Mouse (Mus musculus) layer of hippocampus, adult 9-10 months (tissue): ENCODE results near the gene Ap2a1.
A peak's percentile ranks its signal among the peaks of the same experiment; 100 is the strongest.
"Not testable (repeated sequence)": the region's sequence is repeated elsewhere in the genome, so short reads cannot be mapped to it uniquely, and the experiment has no call there.

ENCODE experiments used
- DNase-seq: peaks from one replicate; pipeline ENCODE4 v3.0.0; 2022; ENCODE audit warnings: low spot score

The Ap2a1 gene

DNA sequence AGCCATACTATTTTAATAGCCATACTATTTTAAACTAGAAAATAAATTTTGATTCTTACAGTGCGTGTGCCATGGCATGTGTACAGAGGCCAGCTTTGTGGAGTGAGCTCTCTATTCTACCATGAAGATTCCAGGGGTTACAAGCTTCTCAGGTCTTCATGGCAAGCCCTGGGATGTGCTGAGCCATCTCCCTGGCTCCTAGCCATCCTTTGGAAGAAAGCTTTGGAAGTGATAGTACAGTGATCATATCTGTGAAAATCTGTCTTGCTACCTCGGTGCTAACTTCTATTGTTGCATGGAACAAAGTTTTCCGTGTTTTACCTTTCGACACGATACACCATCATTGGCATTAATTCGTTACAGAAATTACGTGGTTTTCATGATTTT is 34.1 kb downstream of the Ap2a1 start:
- DNase-seq, result no peak

DNA sequence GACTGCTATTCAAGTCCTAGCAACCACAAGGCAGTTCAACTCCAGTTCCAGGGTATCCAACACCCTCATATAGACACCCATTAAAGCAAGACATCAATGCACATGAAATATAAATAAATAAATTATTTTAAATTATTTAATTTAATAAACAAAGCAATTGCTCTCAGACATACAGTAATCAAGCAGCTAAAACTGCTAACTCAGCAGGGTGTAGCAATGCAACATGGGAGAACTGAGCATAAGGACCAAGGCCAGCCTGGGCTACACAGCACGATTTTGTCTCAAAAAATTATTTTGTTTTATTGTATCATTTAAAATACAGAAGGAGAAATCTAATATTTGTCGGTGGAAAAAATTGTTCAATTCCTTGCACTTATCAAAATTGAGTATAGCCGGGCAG is 35.1 kb downstream of the Ap2a1 start:
- no peak for DNase-seq

- DNase-seq, result no peak
Observed at GRCm38 (mm10) chr7:44893197-44893596, 36.1 kb downstream of the Ap2a1 start.

- peak; percentile 95 for DNase-seq
Observed at GRCm38 (mm10) chr7:44892276-44892921, 36.9 kb downstream of the Ap2a1 start, which contains the start of gene Med25. Gene Med25 (minus strand): TSS chr7:44892712.

DNA sequence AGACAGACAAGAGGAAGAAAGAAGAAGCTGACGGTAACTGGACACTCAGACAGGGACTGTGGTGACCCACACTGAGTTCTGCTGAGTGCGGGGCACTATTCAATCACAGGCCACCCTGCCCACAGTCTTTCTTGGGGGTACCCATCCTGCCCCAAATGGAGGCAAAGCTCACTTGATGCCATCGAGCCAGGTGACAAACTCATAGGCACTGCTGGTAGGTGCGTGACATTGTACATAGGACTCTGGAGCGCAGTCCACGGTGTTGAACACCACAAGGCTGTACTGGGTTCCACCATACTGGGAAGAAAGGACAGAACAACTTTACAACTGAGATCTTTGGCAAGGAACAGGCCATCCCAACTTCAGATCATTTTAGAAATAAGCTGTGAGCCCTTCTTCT is 37.7 kb downstream of the Ap2a1 start:
- DNase-seq, result no peak

DNA sequence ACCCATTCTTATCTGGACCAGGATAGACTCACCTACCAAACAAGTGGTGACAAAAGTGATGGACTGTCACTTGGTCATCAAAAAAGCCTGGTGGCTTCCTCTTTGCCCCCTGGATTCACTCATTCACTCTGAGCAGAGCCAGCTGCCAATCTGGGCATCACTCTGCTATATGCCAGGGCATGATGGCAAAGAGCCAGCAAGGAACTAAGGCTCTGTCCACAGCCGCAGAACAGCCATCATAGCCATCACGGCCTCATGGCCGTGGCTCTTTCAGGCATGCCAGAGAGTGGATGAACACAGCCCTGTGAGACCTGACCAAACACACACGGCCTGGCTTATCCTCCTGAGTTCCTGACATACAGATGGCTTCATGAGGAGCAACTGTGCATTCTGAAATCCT is 38.6 kb downstream of the Ap2a1 start:
- DNase-seq, result no peak

GRCm38 (mm10) chr7:44890180-44890579 is 39.1 kb downstream of the Ap2a1 start:
- no peak for DNase-seq

GRCm38 (mm10) chr7:44888256-44889105 is 40.8 kb downstream of the Ap2a1 start:
- DNase-seq, result no peak

DNA sequence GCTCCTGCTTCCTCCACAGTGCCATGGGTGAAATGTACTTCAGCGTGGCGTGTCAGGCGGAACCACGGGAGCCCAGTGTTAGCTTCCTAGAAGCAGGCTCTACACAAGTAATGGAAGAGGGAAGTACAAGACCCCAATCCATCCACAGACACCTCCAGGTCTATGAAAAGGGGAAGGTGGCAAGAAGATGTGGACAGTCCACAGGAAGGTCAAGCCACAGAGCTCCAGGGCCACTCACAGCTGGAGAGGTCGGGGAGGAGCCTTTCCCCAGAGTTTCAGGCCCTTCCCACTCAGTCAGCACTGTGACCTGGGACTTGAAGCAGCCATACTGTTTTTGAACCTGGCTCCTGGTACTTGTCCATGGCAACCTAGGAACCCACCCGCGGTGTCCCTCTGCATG is 42.3 kb downstream of the Ap2a1 start:
- DNase-seq, result no peak

GRCm38 (mm10) chr7:44884637-44885036 is 44.7 kb downstream of the Ap2a1 start:
- DNase-seq, result no peak

DNA sequence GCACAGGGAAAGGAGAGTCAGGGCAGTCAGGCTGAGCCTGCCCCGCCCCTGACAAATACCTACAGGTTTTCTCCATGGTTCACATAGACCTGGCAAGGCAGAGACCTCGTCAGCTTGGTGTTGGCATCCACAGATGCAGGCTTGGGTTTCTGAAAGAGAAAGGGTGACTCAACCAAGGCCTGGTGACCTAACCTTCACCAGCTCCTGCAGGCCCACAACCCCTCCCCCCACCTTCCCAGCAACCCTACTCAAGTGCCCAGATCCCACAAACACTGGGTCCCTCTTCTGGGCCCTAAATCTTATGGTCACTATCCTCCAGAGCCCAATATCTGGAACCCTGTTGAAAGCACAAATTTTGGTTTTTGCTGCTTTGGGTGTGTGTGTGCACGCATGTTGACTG is 46.3 kb downstream of the Ap2a1 start:
- no peak for DNase-seq

DNA sequence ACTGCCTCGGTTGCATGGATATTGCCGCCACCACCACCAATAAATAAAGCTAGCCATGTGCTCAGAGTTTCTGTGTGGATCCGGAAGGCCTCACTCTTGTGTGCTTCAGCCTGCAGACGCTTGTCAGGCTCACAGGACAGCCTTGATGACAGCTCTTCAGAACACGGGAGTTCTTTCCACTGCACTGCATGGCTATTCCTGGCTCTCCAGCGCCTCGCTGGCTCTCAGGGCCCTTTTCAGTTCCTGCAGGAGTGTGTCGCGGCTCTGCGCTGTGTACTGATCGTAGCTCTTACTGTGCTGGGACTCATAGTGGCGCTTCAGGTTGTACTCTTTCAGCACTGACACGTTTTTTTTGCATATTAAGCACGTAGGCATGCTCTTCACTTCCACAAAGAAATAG is 51.5 kb downstream of the Ap2a1 start:
- DNase-seq, result no peak

DNA sequence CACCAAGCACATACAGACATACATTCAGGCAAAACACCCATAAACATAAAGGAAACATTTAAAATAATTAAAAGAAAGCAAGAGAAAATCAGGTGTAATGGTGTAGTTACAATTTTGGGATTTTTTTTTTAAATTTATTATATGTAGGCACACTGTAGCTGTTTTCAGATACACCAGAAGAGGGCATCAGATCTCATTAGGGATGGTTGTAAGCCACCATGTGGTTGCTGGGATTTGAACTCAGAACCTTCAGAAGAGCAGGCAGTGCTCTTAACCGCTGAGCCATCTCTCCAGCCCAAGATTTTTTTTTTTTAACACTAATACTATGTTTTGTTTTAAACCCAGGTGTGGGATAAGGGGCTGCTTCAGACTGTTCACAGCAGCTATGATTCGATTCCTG is 57.5 kb downstream of the Ap2a1 start:
- not testable (repeated sequence) for DNase-seq

DNA sequence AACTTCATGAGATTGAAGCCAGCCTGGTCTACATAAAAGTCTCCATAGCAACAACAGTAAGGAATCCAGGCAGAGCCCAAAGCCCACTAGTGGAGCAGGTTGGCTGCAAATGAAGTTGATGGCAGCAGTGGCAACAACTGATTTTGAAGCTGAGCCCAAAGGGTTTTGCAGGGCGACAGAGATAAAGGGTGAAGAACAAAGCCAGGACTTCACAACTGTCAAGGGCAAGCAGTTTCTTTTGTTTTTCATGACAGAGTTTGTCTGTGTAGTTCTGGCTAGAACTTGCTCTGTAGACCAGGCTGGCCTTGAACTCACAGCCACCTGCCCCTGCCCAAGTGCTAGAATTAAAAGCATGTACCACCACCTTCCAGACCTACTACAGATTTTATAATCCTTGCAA is 58.1 kb downstream of the Ap2a1 start:
- no peak for DNase-seq

DNA sequence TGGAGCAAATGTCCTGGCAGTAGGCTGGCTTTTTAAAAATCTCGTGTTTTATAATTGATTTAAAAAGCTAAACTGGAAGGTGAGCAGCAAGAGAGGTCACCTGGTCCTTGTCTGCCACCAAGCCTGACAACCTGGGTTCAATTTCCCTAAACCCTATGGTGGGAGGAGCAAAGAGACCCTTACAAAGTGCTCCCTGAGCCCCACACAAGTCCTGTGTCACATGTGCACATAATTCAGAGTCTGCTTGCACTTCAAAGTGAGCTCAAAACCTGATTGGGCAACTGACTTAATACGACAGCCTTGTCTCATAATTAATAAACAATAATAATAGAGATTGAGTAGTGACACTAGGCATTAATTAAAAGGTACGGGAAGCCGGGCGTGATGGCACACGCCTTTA is 58.7 kb downstream of the Ap2a1 start:
- no peak for DNase-seq

DNA sequence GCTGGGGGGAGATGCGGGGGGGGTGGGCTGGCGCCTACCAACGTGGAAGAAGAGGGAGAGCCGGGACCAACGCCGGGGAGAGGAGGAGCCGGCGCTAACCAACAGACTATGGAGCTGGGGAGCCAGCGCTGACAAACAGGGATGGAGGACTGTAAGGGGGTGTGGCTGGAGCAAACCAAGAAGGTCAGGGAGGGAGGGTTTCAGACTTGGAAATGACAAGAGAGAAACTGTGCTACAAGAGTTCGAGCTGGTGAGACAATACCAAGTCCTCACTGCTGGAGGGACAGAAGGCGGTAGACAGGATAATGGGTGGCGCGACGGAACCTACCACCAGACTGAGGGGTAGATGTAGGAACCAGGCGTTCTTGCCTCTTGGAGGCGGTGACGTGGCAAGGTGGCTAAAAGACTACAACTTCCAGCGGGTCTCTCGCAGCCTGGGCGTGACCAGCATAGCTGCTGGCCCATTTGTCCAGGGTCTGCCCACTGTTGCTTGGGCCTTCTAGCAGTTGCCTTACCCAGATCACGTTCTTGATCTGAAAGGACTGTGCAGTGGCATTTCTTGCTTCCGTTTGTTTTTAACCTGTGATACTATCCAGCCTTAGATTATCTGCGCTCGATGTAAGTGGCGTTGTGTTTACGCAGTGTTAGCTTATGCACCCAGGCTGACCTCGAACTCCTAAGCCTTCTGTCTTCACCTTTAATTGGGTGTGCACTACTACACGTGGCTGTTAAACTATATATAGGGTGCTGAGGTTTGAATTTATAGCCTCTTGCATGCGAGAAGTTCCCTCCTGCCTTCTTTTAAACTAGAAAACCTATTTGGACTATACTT is 59.4 kb downstream of the Ap2a1 start, which contains the start of gene Ptov1:
TSS of gene Ptov1 (minus strand) at position 92 of the 832 bp plus-strand sequence.
- DNase-seq, result peak; percentile 92

GRCm38 (mm10) chr7:44868919-44869696 is 60.2 kb downstream of the Ap2a1 start:
- no peak for DNase-seq

DNA sequence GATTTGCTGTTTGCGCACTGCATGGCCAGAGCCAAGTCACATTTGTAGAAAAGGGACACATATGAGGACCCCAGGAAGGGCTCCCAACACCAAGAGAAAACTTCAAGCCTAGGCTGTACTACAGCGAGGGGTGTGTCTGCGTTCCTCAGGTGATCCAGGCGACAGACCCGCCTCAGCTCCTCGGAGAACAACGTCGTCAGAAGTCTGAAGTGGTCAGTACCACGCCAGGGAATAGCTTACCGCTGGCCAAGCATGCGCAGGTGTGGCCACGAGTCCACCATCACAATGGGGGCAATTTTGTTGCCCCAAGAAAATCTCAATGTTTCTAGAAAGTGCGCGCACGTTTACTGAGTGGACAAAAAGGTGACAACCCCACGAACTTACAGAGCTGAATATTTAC is 60.8 kb downstream of the Ap2a1 start:
- no peak for DNase-seq

GRCm38 (mm10) chr7:44867802-44868201 is 61.5 kb downstream of the Ap2a1 start:
- no peak for DNase-seq

GRCm38 (mm10) chr7:44867010-44867702 is 62.1 kb downstream of the Ap2a1 start:
- DNase-seq, result no peak
